Mouse (Mus musculus) heart, postnatal 4 days (tissue): Measurements from ENCODE around the gene Mcam. TPM values are rescaled to one million over a fixed set of nuclear protein-coding genes. Genes with fewer than 3 reads are reported as not detected.
"Not testable (repeated sequence)": the region's sequence is repeated elsewhere in the genome, so short reads cannot be mapped to it uniquely, and the experiment has no call there.

Experiments used
- DNase-seq: peaks from one replicate; pipeline ENCODE4 v3.0.0; 2021
- total RNA-seq, 2 experiments: library from RNA; stranded (reverse); gene quantifications; 2 replicates each; pipeline ENCODE4 v1.2.3; 2021

The Mcam gene
- total RNA-seq, 2 experiments from 2014 or later: 204 to 213 TPM

- DNase-seq: peak; percentile 86
Observed at GRCm38 (mm10) chr9:44109360-44110095, 24.7 kb upstream of the Mcam start.

- not testable (repeated sequence) for DNase-seq
Observed at GRCm38 (mm10) chr9:44111909-44112308, 22.4 kb upstream of the Mcam start.

- DNase-seq: peak; percentile 97
Observed at GRCm38 (mm10) chr9:44113105-44113789, 21.0 kb upstream of the Mcam start, which contains the start of the genes Gm49380 and Rnf26. Gene Gm49380 (minus strand): TSS chr9:44113500. Gene Rnf26 (minus strand): TSS chr9:44113517.

DNA sequence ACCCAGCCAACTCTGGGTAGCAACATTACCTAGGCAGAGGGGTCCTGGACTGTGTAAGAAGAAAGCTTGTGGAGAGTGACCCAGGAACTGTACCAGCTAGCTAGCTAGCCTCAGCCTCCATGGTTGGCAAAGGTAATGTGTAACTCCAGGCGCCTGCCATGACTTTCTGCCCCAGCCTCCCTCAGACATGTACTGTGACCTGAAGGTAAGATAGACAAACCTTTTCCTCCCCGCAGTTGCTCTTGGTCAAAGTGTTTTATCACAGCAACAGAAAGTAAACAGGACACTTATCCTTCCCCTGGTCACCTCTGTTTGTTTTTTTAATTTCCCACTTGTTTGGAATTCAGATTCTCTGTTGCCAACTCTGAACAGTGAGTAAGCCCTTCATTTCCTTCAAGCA lies 19.8 kb upstream of the Mcam start:
- DNase-seq: no peak

GRCm38 (mm10) chr9:44115599-44115998 lies 18.7 kb upstream of the Mcam start:
- DNase-seq: no peak

DNA sequence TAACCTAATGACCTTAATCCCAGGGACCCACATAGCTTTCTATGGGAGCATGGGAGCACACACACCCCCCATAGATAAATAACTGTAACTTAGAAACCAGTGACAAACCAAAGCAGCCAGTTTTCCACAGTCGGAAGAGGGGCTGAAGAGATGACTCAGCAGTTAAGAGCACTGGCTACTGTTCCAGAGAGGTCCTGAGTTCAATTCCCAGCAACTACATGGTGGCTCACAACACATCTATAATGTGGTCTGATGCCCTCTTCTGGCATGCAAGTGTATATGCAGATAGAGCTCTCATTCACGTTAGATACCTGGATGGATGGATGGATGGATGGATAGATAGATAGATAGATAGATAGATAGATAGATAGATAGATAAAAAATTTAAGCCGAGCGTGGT lies 18.1 kb upstream of the Mcam start:
- DNase-seq: no peak

- DNase-seq: no peak
Observed at GRCm38 (mm10) chr9:44119011-44119410, 15.3 kb upstream of the Mcam start.

- no peak for DNase-seq
Observed at GRCm38 (mm10) chr9:44119948-44120465, 14.3 kb upstream of the Mcam start.

DNA sequence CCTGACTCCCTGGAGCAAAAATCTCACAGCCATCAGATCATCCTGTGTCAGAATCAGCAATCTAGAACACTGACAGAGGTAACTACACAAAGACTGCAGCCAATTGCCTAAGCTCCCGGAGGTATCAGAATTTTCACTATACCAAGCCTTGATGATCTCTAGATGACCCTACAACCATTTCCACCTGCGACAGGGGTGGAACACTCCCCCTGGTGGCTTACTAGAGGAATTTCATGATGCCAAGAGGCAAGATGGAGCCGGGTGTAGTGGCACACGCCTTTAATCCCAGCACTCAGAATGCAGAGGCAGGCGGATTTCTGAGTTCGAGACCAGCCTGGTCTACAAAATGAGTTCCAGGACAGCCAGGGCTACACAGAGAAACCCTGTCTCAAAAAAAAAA lies 10.0 kb upstream of the Mcam start:
- no peak for DNase-seq

DNA sequence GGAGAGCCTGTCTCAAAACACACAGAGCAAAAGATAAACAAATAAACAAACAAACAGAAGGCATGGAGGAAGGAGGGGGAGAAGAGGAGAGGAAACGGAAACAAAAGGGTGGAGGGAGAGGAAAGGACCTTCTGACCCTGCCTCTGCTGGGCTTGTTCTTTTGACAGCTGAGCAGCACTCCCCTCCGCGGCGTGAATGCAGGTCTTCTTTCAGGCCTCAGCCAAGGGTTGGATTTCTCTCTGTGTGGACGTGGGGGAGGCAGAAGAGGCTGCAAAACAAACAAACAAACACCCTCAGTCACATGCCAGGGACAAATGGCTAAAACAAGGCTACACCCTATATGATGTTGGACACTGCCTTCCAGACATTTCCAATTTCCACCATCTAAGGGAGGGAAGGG lies 9.2 kb upstream of the Mcam start:
- DNase-seq: no peak

- peak; percentile 92 for DNase-seq
Observed at GRCm38 (mm10) chr9:44125546-44126428, 8.5 kb upstream of the Mcam start.

DNA sequence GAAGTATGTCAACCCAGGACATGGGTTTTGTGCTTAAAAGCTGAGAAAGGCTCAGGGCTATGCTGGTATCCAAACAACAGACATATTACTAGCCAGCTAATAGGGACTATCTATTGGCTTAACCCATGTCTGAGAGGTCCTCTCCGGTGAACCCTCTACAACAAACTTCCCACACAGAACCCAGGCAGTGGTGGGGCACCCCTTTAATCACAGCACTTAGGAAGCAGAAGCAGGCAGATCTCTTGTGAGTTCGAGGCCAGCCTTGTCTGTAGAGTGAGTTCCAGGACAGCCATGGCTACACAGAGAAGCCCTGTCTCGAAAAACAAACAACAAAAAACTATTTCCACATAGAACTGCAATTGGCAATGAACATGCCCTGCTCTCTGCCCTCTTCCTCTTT lies 7.5 kb upstream of the Mcam start:
- no peak for DNase-seq

- no peak for DNase-seq
Observed at GRCm38 (mm10) chr9:44127351-44127801, 6.9 kb upstream of the Mcam start.

GRCm38 (mm10) chr9:44129633-44130032 lies 4.6 kb upstream of the Mcam start:
- peak; percentile 52 for DNase-seq

DNA sequence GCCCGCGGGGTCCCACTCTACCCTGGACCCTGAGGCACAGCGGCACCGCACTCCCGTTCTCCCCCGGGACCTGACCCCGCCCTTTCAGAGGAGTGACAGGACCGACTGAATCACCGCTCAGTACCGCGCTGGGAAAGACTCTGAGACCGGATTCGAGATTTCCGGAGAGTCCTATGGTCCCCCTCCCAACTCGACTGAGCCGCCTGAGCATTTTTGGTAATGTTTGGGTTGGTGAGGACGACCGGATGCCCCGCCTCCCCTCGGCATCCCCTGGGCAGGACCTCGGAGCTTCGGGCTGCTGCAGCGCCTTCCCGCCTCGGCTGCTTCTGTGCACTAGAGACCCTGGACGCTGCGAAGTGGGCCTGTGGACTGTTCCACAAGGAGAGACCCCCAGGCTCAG lies 4.2 kb upstream of the Mcam start:
- DNase-seq: peak; percentile 85

GRCm38 (mm10) chr9:44130581-44131275 lies 3.5 kb upstream of the Mcam start:
- DNase-seq: peak; percentile 76

DNA sequence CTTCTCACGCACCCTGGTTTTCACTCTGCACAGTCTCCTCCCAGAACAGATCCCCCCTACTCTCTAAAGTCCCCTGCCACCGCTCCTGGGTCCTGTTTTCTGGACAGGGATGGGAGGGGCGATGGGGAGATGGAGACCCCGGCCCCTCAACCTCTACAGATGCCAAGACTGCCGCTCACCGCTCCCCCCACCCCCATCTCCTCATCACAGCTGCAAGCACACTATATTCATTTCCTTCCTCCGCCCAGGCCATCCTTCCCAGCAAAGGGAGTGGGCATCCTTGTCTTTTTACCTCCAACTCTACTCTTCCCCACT lies 3.0 kb upstream of the Mcam start:
- no peak for DNase-seq

GRCm38 (mm10) chr9:44132200-44132599 lies 2.1 kb upstream of the Mcam start:
- DNase-seq: no peak

- DNase-seq: no peak
Observed at GRCm38 (mm10) chr9:44133287-44133686, 982 bp upstream of the Mcam start.

DNA sequence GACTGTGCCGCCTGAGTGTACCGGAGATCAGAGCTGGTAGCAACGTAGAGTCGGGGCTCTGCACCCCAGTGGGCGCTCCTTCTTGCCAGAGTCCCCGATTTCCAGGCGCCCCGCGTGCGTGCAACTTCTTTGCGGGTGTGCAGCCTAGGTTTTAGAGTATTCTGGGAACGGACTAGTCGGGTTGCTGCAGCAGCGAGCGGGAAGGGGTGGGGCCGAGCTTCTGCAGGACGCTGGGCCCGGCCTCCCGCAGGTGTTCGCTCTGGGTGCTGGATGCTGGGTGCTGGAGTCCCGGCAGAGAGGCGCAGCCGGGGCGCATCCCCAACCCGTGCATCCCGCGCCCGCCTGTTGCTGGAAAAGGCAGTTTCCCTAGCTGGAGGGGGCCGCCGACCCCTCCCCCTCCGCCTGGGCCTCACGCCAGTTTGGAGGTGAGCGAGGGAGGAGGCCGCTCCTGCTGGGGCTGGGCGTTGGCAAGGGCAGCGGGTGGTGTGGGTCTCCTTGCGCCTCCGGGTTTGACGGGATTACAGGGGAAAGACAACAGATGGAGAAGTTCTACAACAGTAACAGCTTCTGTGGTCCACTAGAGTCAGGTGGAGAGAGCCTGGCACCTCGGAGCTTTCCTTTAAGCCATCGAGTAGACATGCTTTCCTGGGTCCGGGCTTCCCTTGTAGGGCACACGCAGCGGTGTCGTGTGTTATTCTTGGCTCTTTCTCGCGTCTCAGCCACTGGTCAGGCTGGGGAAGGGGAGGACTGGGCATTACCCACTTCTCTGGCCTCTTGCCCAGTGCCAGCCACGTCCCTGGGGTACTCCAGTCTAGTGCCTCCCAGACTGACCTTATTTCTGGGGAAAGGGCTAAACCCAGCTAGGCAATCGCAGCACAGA lies 822 bp downstream of the Mcam start:
- peak; percentile 84 for DNase-seq
